Comparison of ENCODE assay signal across 11 mouse cellular contexts in genomic region chr2:59206190-59206589, GRCm38 (mm10).
"Had no signal": no experiment of that assay in that cellular context is flagged by ENCODE, and none has a peak within 500 bp of the region (broad histone marks: within the 10 kb centered on the region; RNA-seq: fewer than 3 reads in every experiment).

No protein-coding gene starts in this region.

- ATAC-seq: midbrain, embryonic 13.5 days had no signal

- H3K36me3 ChIP-seq: limb, embryonic 13.5 days; midbrain, embryonic 13.5 days; neural tube, embryonic 15.5 days had no signal

- H3K27me3 ChIP-seq: limb, embryonic 13.5 days; midbrain, embryonic 13.5 days; neural tube, embryonic 15.5 days had no signal

- H3K27ac ChIP-seq: layer of hippocampus, adult 2 months; limb, embryonic 13.5 days; liver, embryonic 14.5 days; midbrain, embryonic 13.5 days; neural tube, embryonic 15.5 days had no signal

- DNase-seq: kidney, postnatal 4 days; lung, adult 18-20 months; right cerebral cortex, adult 18-20 months; right cerebral cortex, postnatal 25 days; thymus, postnatal 4 days had no signal

- H3K9me3 ChIP-seq: limb, embryonic 13.5 days; midbrain, embryonic 13.5 days; neural tube, embryonic 15.5 days had no signal

- H3K9ac ChIP-seq: limb, embryonic 13.5 days; liver, embryonic 14.5 days; midbrain, embryonic 13.5 days; neural tube, embryonic 15.5 days had no signal

- H3K4me2 ChIP-seq: limb, embryonic 13.5 days; midbrain, embryonic 13.5 days; neural tube, embryonic 15.5 days had no signal

- H3K4me3 ChIP-seq: layer of hippocampus, adult 2 months; limb, embryonic 13.5 days; midbrain, embryonic 13.5 days; myocyte; neural tube, embryonic 15.5 days had no signal
